Mouse (Mus musculus) liver, adult 2 months (tissue): Measurements from ENCODE around the gene Uba7.

ENCODE experiments used
- CTCF ChIP-seq: fragments of 200-500 bp; IDR thresholded peaks from 2 replicates; pipeline ENCODE4 v1.5.1; 2011; ENCODE audit warnings: low read depth, low read length, control low read depth
- POLR2A ChIP-seq: fragments of 200-500 bp; IDR thresholded peaks from 2 replicates; pipeline ENCODE4 v1.6.1; 2011; ENCODE audit warnings: low read length, control low read depth; ENCODE audit not compliant: insufficient read depth; ENCODE audit errors: extremely low read depth

- TF ChIP-seq POLR2A (no peak), CTCF (no peak)
Observed at GRCm38 (mm10) chr9:108008041-108008440, 32.7 kb downstream of the Uba7 start.
